Mouse (Mus musculus) natural killer cell, adult 2 months (primary cell): ENCODE measurements around the gene Msl3l2.

Experiments
- DNase-seq, 2 experiments: peaks; one replicate each; pipeline ENCODE4 v3.0.0; 2022; ENCODE audit warnings: low spot score in 2 of 2

Gene Msl3l2

DNA sequence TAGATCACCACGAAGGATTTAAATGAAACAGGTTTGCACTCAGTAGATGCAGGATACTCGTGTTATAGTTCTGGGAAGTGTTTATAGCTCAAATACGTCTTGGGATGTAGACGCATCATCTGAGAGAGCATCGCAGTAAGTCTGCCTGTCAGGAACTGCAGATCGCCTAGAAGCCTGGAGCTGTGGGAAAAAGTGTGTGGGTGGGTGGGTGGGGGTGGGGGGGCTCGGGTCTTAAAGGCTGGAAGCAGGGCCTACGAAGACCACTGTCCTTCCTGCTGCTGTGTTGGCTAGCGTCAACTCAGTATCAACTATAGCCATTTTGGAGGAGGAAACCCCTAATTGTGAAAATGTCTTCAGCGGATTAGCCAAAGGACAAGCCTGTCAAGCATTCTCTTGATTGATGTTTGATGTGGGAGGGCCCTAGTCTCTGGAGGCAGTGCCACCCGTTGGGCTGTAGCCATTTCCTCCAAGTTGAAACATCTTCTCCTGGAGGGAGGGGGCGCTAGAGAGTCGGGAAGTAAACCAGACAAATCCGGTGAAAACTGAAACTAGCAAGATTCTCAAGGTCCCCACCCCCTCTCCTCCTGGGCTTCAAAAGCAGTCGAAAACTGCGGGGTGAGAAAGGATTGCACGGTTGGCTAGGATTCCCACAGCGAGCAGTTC lies at the start of gene Msl3l2:
Msl3l2 (plus strand) TSS at position 585 of the 663 bp plus-strand sequence.
- peak; percentile 86 to 87 for DNase-seq

DNA sequence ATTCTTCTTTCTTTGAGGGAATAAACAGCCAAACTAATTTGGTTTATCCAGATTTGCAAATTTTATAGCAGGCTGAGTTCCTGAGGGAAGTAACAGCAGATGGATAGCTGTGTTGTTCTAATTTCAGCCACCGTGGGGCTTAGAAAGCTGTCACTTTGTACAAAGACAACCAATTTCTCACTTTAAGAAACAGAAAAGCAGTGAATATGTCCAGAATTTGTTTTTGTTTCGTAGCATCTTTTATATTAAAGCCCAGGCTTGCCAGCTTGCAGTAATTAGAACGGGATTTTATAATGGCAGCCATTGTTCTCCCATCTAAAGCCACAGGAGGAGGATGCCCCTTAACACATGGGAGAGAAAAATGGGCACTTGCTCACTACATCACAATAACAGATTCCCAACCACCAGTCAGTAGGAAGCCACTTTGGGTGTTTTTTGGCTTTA lies 47.7 kb upstream of the Msl3l2 start:
- no peak for DNase-seq

DNA sequence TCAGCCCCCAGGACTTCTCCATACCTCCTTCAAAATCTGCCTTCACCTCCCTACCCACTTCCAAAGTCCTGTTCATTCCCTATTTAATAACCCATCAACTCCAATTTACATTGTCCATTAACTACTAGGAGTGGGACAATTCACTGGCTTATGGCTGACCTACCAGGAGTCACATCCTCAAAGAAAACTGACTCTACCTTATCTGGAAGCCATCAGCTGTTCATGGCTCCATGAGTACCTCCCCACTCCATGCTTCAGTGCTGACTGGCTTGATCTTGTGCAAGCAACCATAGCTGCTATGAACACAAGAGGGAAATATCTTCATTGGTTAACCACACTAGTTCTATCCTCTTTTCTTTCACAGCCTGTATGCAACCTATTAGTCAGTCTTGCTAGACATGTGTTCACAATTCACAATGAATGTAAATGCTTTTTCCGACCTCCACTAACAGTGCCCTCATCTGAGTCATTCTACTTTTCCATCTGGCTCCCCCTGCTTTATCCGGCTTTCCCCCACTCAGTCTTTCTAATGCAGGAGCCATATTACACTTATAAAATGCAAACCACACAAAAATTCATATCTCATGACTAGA lies 45.4 kb upstream of the Msl3l2 start:
- no peak for DNase-seq

DNA sequence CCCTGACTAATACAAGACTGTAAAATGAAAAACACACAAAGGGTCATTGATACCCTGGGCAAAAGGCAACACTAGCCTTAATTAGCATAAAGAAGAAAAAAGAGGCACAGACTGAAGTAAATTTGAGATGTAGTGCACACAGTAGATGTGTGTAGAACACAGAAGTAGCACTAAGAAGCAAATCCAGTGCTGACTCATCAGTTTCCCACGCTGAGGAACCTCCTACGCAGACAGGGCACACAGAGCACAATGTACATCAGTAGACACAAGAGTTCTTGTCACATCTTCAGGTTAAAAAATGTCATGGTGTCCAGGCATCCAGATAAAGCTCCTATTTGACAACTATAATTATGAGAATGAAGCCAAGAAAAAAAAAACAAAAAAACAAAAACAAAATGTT lies 44.0 kb upstream of the Msl3l2 start:
- no peak for DNase-seq

DNA sequence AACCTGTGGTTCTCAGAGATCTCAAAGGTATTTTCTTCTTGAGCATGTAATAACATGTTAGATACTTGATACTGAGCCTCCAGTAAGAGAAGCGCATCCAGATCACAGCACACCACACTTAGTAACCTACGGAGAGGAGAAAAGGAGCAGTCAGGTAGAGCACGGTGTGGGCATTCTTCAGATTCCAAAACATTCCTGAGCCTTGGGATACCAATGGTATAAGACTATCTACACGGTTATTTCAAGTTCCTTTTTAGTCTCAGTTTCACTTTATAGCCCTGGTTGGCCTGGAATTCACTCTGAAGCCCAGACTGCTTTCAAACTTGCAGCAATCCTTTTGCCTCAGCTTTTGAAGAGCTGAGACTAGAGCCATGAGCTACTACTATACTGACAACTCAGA lies 17.0 kb upstream of the Msl3l2 start:
- DNase-seq, result no peak

DNA sequence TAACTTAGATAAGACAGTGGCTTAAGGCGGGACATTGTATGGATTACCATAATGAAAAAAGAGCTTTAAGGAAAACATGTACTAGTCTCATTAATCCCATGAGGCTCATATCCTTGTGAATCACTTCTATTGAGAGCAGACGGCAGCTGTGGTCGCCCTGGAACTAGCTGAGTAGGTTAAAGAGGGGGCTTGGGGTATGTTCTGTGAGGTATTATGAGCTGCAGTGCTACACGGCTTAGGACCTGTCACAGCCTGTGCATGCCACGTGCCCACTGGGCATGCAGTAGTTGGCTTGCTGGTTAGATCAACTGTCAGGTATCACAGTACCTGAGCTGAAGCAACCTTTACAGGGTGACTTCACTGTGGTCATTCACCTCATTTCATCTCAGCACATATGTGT lies 12.1 kb upstream of the Msl3l2 start:
- no peak for DNase-seq

DNA sequence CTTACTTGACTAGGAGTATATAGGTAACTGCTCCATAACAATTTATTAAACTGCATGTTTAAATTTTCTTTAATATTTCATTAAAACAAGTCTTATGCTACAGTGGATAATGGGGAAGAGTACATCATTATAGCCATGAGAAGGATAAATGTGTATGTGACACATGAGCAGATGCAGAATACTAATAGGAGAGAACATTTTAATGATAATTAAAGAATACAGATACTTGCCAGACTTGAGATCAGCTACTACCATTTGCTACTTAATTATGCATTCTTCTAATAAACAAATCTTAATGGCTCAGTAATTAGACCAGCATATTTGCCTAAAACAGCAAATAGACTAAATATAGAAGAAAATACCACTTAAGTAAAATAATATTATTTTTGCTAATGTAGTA lies 10.0 kb upstream of the Msl3l2 start:
- no peak for DNase-seq

DNA sequence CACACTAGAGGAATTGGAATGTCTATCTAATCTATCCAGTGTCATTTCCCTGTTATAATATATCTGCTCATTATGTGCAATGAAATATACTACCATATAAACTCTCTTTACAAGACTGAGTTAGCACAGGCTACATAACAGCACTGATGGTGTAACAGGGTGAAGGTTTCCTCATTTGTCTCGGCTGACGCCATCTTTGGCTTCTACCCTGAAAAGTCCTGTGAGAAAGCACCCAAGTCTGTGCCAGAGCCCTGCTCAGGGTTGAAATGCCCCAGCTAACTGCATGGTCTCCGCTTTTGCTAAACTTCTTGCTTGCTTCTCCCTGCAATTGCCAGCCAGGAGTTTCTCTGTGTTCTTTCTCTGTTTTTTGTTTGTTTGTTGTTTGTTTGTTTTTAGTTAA lies 7.6 kb upstream of the Msl3l2 start:
- no peak for DNase-seq

DNA sequence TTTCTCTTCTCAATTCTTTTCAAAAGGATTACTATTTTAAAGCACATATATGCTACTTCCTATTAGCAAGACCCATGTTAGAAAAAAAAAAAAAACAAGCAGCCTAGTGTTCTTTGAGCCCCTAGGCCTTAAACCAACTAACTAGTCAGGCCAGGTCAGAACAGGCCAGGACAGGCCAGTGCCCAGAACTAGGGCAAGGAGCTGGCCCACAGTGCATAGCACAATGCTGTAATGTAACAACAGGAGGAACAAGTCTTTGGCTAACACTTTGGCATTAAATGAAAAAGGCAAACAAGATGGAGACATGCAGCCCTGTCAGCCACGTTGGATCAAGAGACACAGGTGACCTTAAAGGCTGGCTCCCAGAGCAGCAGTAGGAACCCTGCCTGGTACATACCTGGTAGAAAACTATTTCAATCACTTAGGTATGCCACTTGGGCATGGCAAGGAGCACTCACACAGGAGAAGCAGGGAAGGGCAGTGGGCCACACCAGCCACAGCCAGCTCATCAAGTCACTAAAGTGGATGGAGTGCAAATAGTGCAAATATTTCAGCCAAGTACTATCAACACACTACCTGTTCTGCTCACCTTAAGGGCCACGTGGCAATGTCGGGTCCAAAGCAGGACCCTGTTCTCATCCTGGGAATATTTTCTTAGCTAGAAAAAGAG lies 6.9 kb upstream of the Msl3l2 start:
- DNase-seq, result no peak

DNA sequence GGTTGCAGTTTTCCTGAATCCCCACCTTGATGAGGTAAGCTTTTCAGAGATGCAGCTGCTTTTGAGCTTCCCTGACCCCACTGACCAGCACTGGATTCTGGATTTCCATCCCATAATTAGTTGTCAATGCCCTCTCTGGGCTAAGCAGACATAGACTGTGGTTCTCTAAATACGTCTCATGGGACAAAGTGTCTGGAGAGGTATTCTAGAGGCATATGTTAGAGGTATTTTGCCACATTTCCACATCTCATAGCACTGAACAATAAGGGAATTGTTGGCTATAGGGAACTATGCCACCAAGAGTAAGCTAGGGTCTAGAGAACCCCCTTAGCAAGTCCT lies 248 bp downstream of the Msl3l2 start:
- DNase-seq, result no peak

DNA sequence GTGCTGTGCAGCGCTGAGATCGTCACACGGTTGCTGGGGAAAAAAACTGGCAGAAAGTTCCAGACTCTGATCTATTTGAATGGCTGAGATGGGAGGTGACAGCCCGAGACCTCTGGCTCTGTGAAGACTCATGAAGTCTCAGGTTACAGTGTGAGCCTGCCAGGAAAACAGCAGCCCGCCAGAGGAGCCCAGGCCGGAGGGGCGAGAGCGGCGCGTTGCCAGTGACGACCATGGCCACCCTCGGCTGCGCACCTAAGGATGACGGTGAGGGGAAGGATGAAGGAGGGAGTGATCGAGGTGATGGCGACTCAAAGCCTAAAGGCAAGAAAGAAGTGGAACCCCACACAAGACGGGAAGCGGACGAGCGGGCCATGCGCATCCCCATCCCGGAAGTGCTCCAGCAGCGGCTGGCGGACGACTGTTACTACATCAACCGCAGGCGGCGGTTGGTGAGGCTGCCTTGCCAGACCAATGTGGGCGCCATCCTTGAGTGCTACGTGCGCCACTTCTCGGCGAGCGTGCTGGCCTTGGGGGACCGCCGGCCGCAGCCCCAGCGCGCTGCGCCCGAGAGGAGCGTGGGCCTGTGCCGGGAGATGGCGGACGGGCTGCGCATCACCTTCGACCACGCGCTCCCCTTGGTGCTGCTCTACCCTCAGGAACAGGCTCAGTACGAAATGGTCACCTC lies 8.4 kb downstream of the Msl3l2 start:
- peak; percentile 48 to 52 for DNase-seq

DNA sequence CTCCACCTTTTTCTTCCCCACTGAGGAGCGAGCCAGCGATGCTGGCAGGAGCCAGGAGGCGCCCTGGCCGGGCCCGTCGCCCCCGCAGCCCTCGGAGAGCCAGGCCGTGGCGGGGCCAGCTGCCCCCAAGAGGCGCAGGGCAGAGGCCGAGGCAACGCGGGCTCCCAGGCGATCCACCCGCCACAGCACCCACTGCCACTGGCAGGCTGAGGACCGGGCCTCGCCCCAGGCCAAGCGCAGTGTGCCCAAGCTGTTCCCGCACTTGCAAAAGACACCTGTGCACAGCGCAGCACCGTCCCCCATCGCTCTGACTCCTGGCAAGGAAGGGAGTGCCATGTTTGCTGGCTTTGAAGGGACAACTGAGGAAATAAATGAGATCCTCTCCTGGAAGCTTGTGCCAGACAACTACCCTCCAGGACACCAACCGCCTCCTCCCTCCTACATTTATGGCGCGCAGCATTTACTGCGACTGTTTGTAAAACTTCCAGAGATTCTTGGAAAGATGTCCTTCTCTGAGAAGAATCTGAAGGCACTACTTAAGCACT lies 9.0 kb downstream of the Msl3l2 start:
- no peak for DNase-seq

DNA sequence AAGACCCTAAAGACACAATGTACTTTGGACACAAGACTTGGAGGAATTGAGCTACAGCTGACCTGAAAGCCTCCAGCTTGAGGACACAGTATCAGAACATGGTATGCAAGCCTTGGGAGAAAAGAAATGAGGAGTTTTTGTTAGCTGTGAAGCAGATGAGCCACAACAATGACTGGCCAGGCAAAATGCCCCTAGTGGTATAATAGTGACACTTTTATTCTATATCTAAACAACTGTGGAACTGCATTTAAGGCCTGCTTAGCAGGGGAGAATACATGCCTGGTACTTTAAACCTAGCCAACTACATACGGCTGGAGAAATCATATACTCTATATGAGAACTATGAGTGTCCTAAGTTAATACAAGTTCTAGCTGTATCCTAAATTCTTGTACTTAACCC lies 20.3 kb downstream of the Msl3l2 start:
- DNase-seq, result no peak

DNA sequence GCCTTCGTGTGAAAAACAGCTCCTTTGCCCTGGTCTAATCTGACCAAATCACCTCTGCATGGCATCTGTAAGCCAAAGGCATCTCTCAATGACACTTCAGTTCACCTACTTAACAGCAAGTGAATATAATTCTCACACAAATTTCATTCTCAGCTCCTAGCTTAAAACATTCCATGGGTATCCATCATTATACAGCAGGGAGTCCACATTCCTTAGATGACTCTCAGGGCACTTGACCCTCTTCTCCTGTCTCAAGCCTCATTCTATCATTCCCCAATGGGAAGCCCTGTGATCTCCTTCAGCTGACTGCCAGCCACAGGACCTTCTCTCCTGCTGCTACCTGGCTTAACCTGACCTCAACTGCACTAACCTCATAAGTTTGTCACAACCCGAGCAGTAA lies 22.9 kb downstream of the Msl3l2 start:
- DNase-seq, result no peak

DNA sequence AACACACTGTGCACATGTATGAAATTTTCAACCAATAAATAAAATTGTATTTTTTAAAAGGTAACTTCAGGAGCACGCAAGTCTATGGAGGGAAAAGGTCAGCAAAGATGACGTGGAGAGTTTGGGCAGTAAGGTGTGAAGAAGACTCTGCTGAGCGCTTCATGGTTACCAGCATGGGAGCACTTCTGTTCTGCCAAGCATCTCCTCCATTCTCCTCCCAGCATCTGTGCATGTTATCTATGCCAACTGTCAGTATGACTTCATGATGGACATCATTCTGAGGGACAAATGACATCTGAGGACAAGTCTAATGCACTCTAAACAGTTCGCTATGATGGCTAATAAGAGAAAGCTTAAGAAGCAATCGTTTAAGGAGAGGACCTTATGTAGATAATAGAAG lies 30.5 kb downstream of the Msl3l2 start:
- DNase-seq, result no peak

DNA sequence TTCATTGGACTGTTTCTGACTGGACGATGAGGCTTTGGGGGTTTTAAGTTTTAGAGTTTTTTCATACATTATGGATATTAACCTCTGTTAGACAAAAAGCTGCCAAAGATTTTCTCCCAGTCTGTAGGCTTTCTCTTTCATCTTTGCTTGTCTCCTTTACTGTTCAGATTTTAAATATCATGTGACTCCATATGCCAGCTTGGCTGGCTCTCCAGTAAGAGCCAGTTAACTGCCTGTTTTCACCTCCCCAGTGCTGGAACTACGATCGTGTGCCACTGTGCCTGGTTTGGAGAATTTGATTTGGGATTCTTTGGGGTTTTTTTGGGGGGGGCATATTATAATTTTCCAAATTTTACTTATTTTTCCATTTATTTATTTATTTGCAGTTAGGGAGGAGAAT lies 42.2 kb downstream of the Msl3l2 start:
- DNase-seq, result no peak

DNA sequence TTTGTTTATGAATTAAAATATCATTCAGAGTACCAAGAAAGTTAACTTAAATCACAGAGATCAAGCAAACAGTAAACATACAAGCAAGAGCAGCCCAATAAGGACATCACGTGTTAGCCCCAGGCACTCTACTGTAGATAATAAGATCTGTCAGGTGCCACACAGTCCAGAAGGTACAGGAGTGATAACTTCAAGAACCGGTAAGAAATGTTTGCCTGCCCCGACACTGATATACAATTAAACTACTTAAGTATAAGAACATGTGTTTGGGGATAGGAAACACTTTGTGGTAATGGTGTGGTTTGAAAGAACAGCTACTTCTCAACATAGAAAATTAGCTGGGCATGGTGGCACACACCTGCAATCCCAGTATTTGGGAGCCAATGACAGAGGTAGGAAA lies 50.2 kb downstream of the Msl3l2 start:
- DNase-seq, result no peak

DNA sequence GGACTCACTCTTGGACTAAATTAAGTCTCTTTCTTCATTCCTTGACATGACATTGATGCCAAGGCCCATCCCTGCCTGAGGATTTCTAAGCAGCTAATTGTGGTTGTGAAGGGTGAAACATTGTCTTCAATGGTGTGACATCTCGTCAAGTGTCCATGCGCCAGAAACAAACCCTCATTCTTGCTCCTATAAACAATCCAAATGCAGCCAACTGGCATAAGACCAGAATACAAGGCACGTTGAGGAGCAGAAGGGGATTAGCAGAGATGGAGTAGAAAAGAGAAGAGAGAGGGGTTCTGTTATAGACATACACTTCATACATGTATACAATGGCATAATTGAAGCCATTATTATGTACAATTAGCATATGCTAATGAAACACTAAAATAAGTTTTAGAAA lies 51.5 kb downstream of the Msl3l2 start:
- no peak for DNase-seq

DNA sequence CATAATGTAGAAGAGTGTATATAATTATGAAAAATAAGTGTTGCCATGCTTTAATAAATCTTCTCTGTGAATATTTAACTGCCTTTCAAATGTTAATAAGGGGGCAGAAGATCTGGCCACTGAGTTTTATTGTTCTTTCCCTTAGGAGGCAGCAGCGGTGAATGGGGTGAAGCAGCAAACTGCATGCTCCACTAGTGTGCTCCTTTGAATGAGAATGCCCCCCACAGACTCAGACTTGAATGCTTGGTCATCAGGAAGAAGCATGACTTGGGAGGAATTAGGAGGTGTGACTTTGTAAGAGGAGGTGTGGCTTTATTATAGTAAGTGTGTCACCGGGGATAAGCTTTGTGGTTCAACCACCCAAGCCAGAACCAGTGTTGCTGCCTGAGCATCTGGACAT lies 52.0 kb downstream of the Msl3l2 start:
- DNase-seq, result no peak

DNA sequence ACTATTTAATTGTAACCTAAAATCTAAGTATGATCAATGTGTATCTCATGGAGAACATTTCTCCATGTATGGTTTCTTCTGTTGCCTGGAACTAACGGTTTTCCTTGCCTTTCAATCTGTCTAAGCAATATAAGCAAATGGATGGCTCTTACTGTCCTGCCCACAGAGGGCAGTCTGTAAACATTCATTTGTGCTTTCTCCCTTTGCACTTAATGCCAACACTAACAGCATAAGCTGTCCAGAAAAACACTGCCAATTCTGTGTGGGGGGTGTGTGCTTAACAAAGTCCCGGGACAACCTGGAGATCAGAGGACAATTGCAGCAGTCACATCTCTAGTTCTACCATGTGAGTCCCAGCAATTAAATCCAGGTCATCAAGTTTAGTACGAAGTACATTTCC lies 57.7 kb downstream of the Msl3l2 start:
- no peak for DNase-seq

DNA sequence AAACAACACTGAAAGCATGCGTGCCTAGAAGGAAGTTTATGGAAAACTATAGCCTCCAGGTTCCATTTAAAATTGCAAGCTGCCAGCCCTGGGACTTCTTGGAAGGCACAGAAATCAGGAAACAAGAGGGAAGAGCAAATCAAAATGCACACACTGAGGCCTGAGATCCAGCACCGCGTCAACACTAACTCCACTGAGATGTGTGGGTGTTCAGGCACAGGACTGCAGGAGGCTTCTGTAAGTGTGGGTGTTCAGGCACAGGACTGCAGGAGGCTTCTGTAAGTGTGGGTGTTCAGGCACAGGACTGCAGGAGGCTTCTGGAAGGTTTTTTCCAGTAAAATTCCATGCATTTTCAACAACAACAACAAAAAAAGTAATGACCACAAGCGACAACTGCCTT lies 59.0 kb downstream of the Msl3l2 start:
- DNase-seq, result no peak
